Mouse (Mus musculus): ENCODE results near the gene Pea15a.

Pea15a gene

GRCm38 (mm10) chr1:172204814-172205740 is 1.5 kb downstream of the Pea15a start:
- in situ Hi-C loops (cut with MboI, MseI), result no loop called here

- in situ Hi-C loops (cut with MboI, MseI), result no loop called here
Measured at GRCm38 (mm10) chr1:172204033-172204813, 2.4 kb downstream of the Pea15a start.

GRCm38 (mm10) chr1:172203566-172203965 is 3.0 kb downstream of the Pea15a start:
- in situ Hi-C loops (cut with MboI, MseI), result no loop called here

- in situ Hi-C loops (cut with MboI, MseI), result no loop called here
Measured at GRCm38 (mm10) chr1:172202894-172203522, 3.6 kb downstream of the Pea15a start.

GRCm38 (mm10) chr1:172201967-172202880 is 4.4 kb downstream of the Pea15a start:
- in situ Hi-C loops (cut with MboI, MseI), result no loop called here

GRCm38 (mm10) chr1:172200871-172201447 is 5.6 kb downstream of the Pea15a start:
- in situ Hi-C loops (cut with MboI, MseI), result no loop called here

GRCm38 (mm10) chr1:172200161-172200560 is 6.4 kb downstream of the Pea15a start:
- in situ Hi-C loops (cut with MboI, MseI), result no loop called here

- in situ Hi-C loops (cut with MboI, MseI), result no loop called here
Measured at GRCm38 (mm10) chr1:172198996-172199395, 7.6 kb downstream of the Pea15a start.

GRCm38 (mm10) chr1:172198316-172198715 is 8.3 kb downstream of the Pea15a start:
- in situ Hi-C loops (cut with MboI, MseI), result no loop called here

- in situ Hi-C loops (cut with MboI, MseI), result no loop called here
Measured at GRCm38 (mm10) chr1:172197851-172198250, 8.8 kb downstream of the Pea15a start.

GRCm38 (mm10) chr1:172197146-172197545 is 9.5 kb downstream of the Pea15a start:
- in situ Hi-C loops (cut with MboI, MseI), result no loop called here

- in situ Hi-C loops (cut with MboI, MseI), result no loop called here
Measured at GRCm38 (mm10) chr1:172194435-172194834, 12.2 kb downstream of the Pea15a start.

- in situ Hi-C loops (cut with MboI, MseI), result no loop called here
Measured at GRCm38 (mm10) chr1:172192217-172192616, 14.4 kb downstream of the Pea15a start.

- in situ Hi-C loops (cut with MboI, MseI), result no loop called here
Measured at GRCm38 (mm10) chr1:172191578-172191977, 15.0 kb downstream of the Pea15a start.

- in situ Hi-C loops (cut with MboI, MseI), result no loop called here
Measured at GRCm38 (mm10) chr1:172188891-172189290, 17.7 kb downstream of the Pea15a start.

- in situ Hi-C loops (cut with MboI, MseI), result no loop called here
Measured at GRCm38 (mm10) chr1:172186401-172187289, 20.0 kb downstream of the Pea15a start.

GRCm38 (mm10) chr1:172183915-172184314 is 22.7 kb downstream of the Pea15a start:
- in situ Hi-C loops (cut with MboI, MseI), result no loop called here

- in situ Hi-C loops (cut with MboI, MseI), result no loop called here
Measured at GRCm38 (mm10) chr1:172183056-172183455, 23.5 kb downstream of the Pea15a start.

GRCm38 (mm10) chr1:172181777-172182176 is 24.8 kb downstream of the Pea15a start:
- in situ Hi-C loops (cut with MboI, MseI), result no loop called here

- in situ Hi-C loops (cut with MboI, MseI), result no loop called here
Measured at GRCm38 (mm10) chr1:172180881-172181280, 25.7 kb downstream of the Pea15a start.

All from T-helper 1 cell (primary cell).